Mouse (Mus musculus) left cerebral cortex, adult 11 months (tissue): ENCODE data around the gene Mical1.

Experiments
- DNase-seq: peaks from one replicate; pipeline ENCODE4 v3.0.0; 2022; ENCODE audit warnings: low spot score

Gene Mical1

GRCm38 (mm10) chr10:41476171-41477017, at the start of gene Mical1:
Mical1 (plus strand) TSS chr10:41476314.
- peak; percentile 34 for DNase-seq

DNA sequence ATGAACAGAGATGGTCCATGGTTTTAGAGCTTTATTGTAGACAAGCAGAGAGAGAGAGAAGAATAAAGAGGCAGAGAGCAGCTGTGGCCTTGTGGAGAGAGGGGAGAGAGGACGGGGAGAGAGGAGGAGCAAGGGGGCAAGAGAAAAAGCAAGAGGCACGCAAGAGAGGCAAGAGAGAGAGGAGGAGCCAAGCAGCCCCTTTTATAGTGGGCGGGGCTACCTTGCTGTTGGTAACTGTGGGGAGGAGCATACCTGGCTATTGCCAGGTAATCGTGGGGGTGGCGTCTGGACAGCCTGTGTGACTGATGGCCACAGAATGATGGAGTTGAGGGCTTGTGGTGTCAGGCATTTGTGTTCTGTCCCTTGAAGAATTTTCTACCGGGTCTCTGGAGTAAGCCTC, 49.7 kb upstream of the Mical1 start:
- no peak for DNase-seq

DNA sequence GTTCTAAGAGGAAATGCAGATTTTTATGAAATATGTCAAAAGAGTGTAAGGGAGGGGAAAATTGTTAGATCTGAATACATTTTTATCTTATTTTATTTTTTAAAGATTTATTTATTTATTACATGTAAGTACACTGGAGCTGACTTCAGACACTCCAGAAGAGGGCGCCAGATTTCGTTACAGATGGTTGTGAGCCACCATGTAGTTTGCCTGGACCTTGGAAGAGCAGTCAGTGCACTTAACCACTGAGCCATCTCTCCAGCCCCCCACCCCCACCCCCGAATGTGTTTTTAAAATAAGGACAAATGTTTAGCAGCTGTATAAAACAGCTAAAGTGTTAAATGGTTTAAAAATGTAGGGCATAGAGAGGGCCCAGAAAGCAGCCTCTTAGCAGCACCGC, 41.5 kb upstream of the Mical1 start:
- peak; percentile 19 for DNase-seq

GRCm38 (mm10) chr10:41435141-41435540, 41.0 kb upstream of the Mical1 start:
- DNase-seq, result no peak

DNA sequence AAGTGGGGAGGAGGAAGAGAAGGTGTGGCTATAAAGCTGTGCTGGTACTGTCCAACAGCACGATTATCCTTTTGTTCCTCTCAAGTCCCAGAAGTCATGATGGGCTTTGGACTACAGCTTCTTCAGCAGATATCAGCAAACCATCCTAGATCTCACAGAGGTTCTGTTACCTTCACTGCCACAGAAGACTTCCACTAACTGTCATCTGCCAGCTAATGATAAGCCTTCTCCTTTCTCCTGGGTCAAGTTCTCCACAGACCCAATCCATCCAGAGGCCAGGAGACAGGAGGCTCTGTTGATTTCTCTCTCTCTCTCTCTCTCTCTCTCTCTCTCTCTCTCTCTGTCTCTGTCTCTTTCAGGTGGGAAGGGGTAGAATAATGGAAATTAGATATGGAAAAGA, 27.9 kb upstream of the Mical1 start:
- DNase-seq, result no peak

GRCm38 (mm10) chr10:41449684-41450083, 26.4 kb upstream of the Mical1 start:
- DNase-seq, result no peak

DNA sequence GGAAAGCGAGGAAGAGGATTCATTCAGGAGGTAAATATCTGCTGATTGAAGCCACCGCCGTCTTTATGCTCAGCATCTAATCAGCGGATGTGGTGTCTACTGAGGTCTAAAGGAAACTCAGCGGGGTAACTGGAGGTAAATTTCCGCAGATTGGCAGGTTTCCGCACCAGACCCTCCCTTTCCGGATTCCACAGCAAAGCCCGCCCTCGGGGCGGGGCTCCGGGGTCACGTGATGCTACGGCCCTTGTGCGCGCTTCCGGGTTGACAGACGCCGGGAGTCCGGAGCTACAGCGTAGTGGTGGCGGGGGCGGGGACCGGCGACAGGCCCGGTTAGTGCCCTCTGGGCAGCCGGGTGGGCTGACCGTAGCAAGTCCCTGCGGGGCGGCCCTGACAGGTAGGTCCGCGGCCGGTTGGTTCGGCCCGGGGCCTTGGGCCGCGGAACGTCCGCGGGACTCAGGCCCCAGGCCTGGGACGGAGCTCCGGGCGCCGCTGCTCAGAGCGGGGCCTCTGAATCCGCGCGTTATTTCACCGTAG, 25.9 kb upstream of the Mical1 start, which contains the start of gene Zbtb24:
TSS of gene Zbtb24 (plus strand) at position 247 of the 534 bp plus-strand sequence.
- peak; percentile 92 for DNase-seq

- no peak for DNase-seq
Measured at GRCm38 (mm10) chr10:41450780-41451522, 25.2 kb upstream of the Mical1 start.

DNA sequence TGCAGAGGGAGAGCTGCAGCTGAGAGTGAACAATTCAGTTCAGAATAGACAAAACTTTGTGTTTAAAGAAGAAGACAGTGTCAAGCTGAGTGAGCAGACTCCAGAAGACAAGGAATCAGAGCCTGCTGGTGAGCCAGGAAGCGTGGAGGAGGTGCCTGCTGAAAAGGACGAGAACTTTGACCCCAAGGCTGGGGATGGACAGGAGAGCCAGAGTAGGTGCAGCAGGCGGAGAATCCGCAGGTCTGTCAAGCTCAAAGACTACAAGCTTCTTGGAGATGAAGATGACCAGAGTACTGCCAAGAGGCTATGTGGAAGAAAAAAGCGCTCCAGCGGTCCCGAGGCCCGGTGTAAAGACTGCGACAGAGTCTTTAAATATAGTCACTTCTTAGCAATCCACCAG, 24.5 kb upstream of the Mical1 start:
- no peak for DNase-seq

DNA sequence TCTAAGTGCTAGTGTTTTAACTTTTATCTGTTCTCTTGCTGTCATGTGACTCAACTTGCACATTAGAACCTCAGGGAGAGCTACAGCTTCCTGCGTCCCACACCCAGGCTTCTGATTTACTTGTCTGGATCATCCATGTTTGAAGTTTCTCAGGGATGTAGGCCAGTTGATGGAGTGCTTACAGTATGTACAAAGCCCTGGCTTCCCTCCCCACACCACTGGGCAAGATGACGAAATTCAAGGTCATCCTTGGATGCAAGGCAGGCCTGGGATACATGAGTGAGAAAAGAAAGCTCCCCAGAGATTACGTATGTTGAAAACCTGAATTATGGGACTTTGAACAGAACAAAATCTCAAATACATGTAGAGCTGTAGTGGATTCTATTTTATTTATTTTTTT, 23.3 kb upstream of the Mical1 start:
- DNase-seq, result no peak

DNA sequence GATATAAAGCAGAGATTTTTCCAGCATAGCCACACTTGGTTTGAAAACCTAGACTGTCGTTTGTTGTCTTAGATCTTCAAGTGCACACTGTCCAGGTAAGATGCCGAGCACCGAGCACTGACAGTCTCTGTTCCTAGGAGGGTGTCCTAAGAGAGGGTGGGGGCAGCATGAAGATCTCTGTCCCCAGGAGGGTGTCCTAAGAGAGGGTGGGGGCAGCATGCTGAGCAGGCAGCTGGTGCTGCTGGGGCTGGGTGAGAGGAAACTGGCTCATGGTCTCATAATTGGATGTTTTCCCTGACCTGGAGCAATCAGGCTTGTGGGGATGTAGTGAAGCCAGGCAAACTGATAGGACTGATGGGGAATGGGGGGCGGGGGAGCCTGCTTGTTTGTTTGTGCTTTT, 16.1 kb upstream of the Mical1 start:
- no peak for DNase-seq

GRCm38 (mm10) chr10:41460501-41460900, 15.6 kb upstream of the Mical1 start:
- DNase-seq, result no peak

GRCm38 (mm10) chr10:41461057-41461722, 14.9 kb upstream of the Mical1 start:
- no peak for DNase-seq

DNA sequence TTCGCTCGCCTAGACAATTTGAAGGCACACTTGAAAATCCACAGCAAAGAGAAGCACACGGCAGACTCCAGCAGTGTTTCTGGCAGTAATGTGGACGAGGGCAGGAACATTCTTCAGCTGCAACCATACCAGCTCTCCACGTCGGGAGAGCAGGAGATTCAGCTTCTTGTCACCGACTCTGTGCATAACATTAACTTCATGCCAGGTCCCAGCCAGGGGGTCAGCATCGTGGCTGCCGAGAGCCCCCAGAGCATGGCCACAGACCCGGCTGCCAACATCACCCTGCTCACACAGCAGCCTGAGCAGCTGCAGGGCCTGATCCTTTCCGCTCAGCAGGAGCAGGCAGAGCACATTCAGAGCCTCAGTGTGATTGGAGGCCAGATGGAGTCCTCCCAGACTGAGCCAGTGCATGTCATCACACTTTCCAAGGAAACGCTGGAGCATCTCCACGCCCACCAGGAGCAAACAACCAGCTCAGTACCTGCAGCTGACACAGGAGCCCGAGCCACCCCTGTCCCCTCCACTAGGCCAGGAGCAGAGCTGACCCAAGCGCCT, 11.6 kb upstream of the Mical1 start:
- DNase-seq, result no peak

GRCm38 (mm10) chr10:41467325-41467724, 8.8 kb upstream of the Mical1 start:
- DNase-seq, result no peak

DNA sequence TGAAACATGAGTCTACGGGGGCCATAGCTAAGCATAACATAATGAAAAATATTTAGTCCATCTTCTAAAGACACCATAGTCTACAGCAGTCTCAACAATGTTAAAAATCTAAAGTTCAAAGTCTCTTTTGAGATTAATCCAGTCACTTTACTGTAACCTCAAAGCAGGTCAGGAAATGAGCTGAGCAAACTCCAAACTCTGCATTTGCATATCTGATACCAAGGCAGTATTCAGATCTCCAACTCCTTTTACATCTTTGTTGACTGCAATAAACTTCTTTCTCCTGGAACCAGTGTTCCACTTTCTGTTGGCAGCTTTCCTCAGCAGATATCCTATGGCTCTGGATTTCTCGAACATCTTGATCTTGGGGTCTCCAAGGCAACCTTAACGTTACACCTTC, 5.4 kb upstream of the Mical1 start:
- no peak for DNase-seq

- DNase-seq, result no peak
Measured at GRCm38 (mm10) chr10:41472534-41472933, 3.6 kb upstream of the Mical1 start.

GRCm38 (mm10) chr10:41472962-41473481, 3.1 kb upstream of the Mical1 start:
- DNase-seq, result no peak

DNA sequence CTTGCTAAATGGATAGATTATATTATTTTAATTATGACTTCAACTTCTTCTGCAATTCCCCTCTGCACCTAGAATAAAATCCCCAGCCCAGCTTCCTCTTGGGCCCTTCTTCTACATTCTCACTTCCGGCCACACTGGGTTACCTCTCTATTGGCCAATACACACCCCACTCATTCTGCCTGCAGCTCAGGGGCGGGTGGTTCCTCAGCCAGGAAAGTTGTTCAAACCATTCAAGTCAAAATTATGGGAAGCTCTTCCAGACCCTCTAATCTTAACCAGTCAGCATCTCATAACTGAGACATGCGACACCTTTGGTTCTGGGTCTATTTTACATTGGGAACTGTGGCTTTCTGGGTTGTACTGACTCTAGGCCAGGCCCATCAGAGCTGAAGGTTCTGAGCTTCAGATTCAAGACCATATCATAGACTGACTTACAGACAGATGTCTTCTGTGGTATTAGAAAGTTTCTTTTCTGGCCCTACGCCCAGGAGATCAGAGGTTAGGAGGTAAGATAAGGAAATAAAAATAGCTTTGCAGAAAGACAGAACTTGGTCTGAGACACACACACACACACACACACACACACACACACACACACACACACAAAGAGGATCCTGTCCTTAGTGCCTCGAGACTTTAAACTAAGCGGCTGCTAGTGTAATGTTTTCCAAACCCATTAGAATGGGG, 2.2 kb upstream of the Mical1 start:
- DNase-seq, result no peak

DNA sequence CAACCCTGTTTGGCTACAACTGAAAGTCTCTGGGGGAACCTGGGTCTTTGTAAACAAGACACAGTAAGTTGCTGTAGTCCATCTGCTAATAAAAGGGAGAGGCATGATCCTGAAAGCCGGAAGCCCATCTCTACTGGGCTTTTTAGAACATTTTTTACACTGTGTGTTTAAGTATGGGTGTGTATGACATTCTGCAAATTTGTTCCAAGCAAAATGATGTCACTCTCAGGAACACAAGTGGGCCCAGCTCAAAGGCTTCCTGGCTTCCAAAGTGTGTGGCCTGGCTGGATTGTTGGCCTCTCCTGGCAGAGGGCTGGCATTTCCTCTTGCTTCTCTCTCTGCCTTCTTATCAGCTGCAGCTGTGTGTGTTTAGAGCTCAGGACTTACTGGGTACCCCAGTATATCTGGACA, 1.1 kb upstream of the Mical1 start:
- DNase-seq, result no peak

- no peak for DNase-seq
Measured at GRCm38 (mm10) chr10:41477018-41477277, 834 bp downstream of the Mical1 start.
